Mouse (Mus musculus): ENCODE results near the gene Gm17334. TPM values are rescaled to one million over a fixed set of nuclear protein-coding genes. Genes with fewer than 3 reads are reported as not detected.
"Not testable (repeated sequence)": the region's sequence is repeated elsewhere in the genome, so short reads cannot be mapped to it uniquely, and the experiment has no call there.

Gm17334 gene
- polyA plus RNA-seq, 1 experiment: not detected

GRCm38 (mm10) chr11:53758791-53759351 is 14.1 kb downstream of the Gm17334 start:
- TF ChIP-seq CTCF (IDR thresholded peaks at IDR 0.05; ENCODE audit: control insufficient read depth, insufficient read depth, low read length) (peak; percentile 52), POLR2A (IDR thresholded peaks at IDR 0.05; ENCODE audit: borderline replicate concordance, control insufficient read depth, low read depth, low read length) (no peak)
- Histone ChIP-seq H3K27ac (ENCODE audit: control insufficient read depth, insufficient read depth, low read depth, low read length, poor library complexity) (no peak overlapping the region), H3K4me3 (replicated peaks; ENCODE audit: control insufficient read depth, low read depth, low read length) (no peak overlapping the region), H3K4me1 (ENCODE audit: control insufficient read depth, insufficient read depth, low read length) (peaks cover 4% of the 10 kb centered on the region)
- 56% methylated on average over 6 of the region's 6 CpGs for WGBS

- H3K4me3 ChIP-seq (replicated peaks; ENCODE audit: control insufficient read depth, low read depth, low read length); H3K27ac ChIP-seq (ENCODE audit: control insufficient read depth, insufficient read depth, low read depth, low read length, poor library complexity); H3K4me1 ChIP-seq (ENCODE audit: control insufficient read depth, insufficient read depth, low read length): not testable (repeated sequence)
- peak; percentile 62 for TF ChIP-seq CTCF (IDR thresholded peaks at IDR 0.05; ENCODE audit: control insufficient read depth, insufficient read depth, low read length)
- WGBS: 64% methylated on average over 9 of the region's 9 CpGs
Observed at GRCm38 (mm10) chr11:53758033-53758432, 15.0 kb downstream of the Gm17334 start.

- 80% methylated on average over 4 of the region's 4 CpGs for WGBS
- H3K4me3 ChIP-seq (replicated peaks; ENCODE audit: control insufficient read depth, low read depth, low read length): no peak overlapping the region
- TF ChIP-seq POLR2A (IDR thresholded peaks at IDR 0.05; ENCODE audit: borderline replicate concordance, control insufficient read depth, low read depth, low read length) (no peak), CTCF (IDR thresholded peaks at IDR 0.05; ENCODE audit: control insufficient read depth, insufficient read depth, low read length) (no peak)
- peaks cover 4% of the 10 kb centered on the region for H3K4me1 ChIP-seq (ENCODE audit: control insufficient read depth, insufficient read depth, low read length)
- no peak overlapping the region for H3K27ac ChIP-seq (ENCODE audit: control insufficient read depth, insufficient read depth, low read depth, low read length, poor library complexity)
Observed at GRCm38 (mm10) chr11:53757612-53758011, 15.4 kb downstream of the Gm17334 start.

GRCm38 (mm10) chr11:53755011-53755595 is 17.9 kb downstream of the Gm17334 start:
- Histone ChIP-seq H3K4me3 (replicated peaks; ENCODE audit: control insufficient read depth, low read depth, low read length) (no peak overlapping the region), H3K4me1 (ENCODE audit: control insufficient read depth, insufficient read depth, low read length) (no peaks in the 10 kb centered on the region), H3K27ac (ENCODE audit: control insufficient read depth, insufficient read depth, low read depth, low read length, poor library complexity) (no peak overlapping the region)
- 84% methylated on average over 12 of the region's 12 CpGs for whole genome bisulfite sequencing
- TF ChIP-seq POLR2A (IDR thresholded peaks at IDR 0.05; ENCODE audit: borderline replicate concordance, control insufficient read depth, low read depth, low read length): no peak
- TF ChIP-seq CTCF (IDR thresholded peaks at IDR 0.05; ENCODE audit: control insufficient read depth, insufficient read depth, low read length): no peak

GRCm38 (mm10) chr11:53749716-53750352 is 23.2 kb downstream of the Gm17334 start:
- WGBS: 79% methylated on average over 5 of the region's 5 CpGs
- peaks cover 2% of the 10 kb centered on the region for H3K4me1 ChIP-seq (ENCODE audit: control insufficient read depth, insufficient read depth, low read length)
- H3K4me3 ChIP-seq (replicated peaks; ENCODE audit: control insufficient read depth, low read depth, low read length): no peak overlapping the region
- TF ChIP-seq POLR2A (IDR thresholded peaks at IDR 0.05; ENCODE audit: borderline replicate concordance, control insufficient read depth, low read depth, low read length): no peak
- no peak for TF ChIP-seq CTCF (IDR thresholded peaks at IDR 0.05; ENCODE audit: control insufficient read depth, insufficient read depth, low read length)
- H3K27ac ChIP-seq (ENCODE audit: control insufficient read depth, insufficient read depth, low read depth, low read length, poor library complexity): no peak overlapping the region

GRCm38 (mm10) chr11:53749306-53749705 is 23.7 kb downstream of the Gm17334 start:
- 67% methylated on average over 4 of the region's 4 CpGs for WGBS
- TF ChIP-seq POLR2A (IDR thresholded peaks at IDR 0.05; ENCODE audit: borderline replicate concordance, control insufficient read depth, low read depth, low read length) (no peak), CTCF (IDR thresholded peaks at IDR 0.05; ENCODE audit: control insufficient read depth, insufficient read depth, low read length) (no peak)
- H3K27ac ChIP-seq (ENCODE audit: control insufficient read depth, insufficient read depth, low read depth, low read length, poor library complexity): no peak overlapping the region

GRCm38 (mm10) chr11:53748614-53749013 is 24.4 kb downstream of the Gm17334 start:
- no peak overlapping the region for H3K27ac ChIP-seq (ENCODE audit: control insufficient read depth, insufficient read depth, low read depth, low read length, poor library complexity)
- WGBS: 20% methylated on average over 6 of the region's 6 CpGs
- TF ChIP-seq CTCF (IDR thresholded peaks at IDR 0.05; ENCODE audit: control insufficient read depth, insufficient read depth, low read length) (no peak), POLR2A (IDR thresholded peaks at IDR 0.05; ENCODE audit: borderline replicate concordance, control insufficient read depth, low read depth, low read length) (no peak)
- no peak overlapping the region for H3K4me3 ChIP-seq (replicated peaks; ENCODE audit: control insufficient read depth, low read depth, low read length)
- H3K4me1 ChIP-seq (ENCODE audit: control insufficient read depth, insufficient read depth, low read length): peaks cover 2% of the 10 kb centered on the region

More at GRCm38 (mm10) chr11:53749306-53749705, 23.7 kb downstream of the Gm17334 start:
- no peak overlapping the region for H3K4me3 ChIP-seq (replicated peaks; ENCODE audit: control insufficient read depth, low read depth, low read length)
- peaks cover 2% of the 10 kb centered on the region for H3K4me1 ChIP-seq (ENCODE audit: control insufficient read depth, insufficient read depth, low read length)

GRCm38 (mm10) chr11:53747985-53748384 is 25.0 kb downstream of the Gm17334 start:
- TF ChIP-seq POLR2A (IDR thresholded peaks at IDR 0.05; ENCODE audit: borderline replicate concordance, control insufficient read depth, low read depth, low read length) (no peak), CTCF (IDR thresholded peaks at IDR 0.05; ENCODE audit: control insufficient read depth, insufficient read depth, low read length) (no peak)
- peaks cover 2% of the 10 kb centered on the region for H3K4me1 ChIP-seq (ENCODE audit: control insufficient read depth, insufficient read depth, low read length)
- 12% methylated on average over 9 of the region's 9 CpGs for WGBS
- H3K4me3 ChIP-seq (replicated peaks; ENCODE audit: control insufficient read depth, low read depth, low read length): no peak overlapping the region
- no peak overlapping the region for H3K27ac ChIP-seq (ENCODE audit: control insufficient read depth, insufficient read depth, low read depth, low read length, poor library complexity)

Measured in bone marrow, adult 2 months (tissue).